Mouse (Mus musculus) E14TG2a.4 (cell line): ENCODE data around the gene Fam205c.

Experiments
- CTCF ChIP-seq: conservative IDR thresholded peaks from 2 replicates; pipeline ENCODE4 v1.5.1; 2014; ENCODE audit warnings: low read length
- NANOG ChIP-seq: IDR thresholded peaks from 2 replicates; pipeline ENCODE4 v1.6.1; 2014; ENCODE audit warnings: borderline replicate concordance, low read length, mixed read lengths
- POU5F1 ChIP-seq: IDR thresholded peaks from 2 replicates; pipeline ENCODE4 v1.6.1; 2014; ENCODE audit warnings: low read length, borderline replicate concordance

DNA sequence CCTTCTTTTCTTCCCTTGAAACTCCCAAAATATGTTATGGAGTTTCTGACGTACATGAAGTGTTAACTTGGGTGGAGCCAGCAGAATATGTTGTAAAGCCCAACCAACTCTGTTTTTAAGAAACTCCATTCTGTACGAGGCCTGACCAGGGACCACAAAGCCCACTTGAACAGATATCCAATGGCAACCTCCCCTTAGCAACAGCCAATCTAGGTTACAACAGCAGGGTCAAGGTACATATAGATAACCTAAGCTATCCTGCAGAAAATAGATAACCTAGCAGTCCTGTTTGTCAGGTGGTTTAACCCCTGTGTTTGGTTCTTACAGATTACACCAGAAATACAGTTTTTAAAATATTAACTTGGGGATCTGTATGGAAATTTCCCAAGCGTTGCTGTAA is 6.6 kb downstream of the Fam205c start:
- TF ChIP-seq CTCF: no peak
- no peak for TF ChIP-seq POU5F1
- TF ChIP-seq NANOG: no peak
